Mouse (Mus musculus) heart, embryonic 16.5 days (tissue): ENCODE results near the gene Miip. TPM values are rescaled to one million over a fixed set of nuclear protein-coding genes. Genes with fewer than 3 reads are reported as not detected.
A peak's percentile ranks its signal among the peaks of the same experiment; 100 is the strongest.

ENCODE experiments used
- ATAC-seq: fragments of 200-750 bp; cut with Nextera tagmentation; replicated peaks from 2 replicates; pipeline ENCODE4 v1.8.0; 2017; ENCODE audit warnings: moderate number of reproducible peaks; ENCODE audit not compliant: insufficient read depth, low FRiP score; ENCODE audit errors: extremely low read depth
- H3K27ac ChIP-seq: fragments of 300-500 bp; sonication (generic); 2 replicates; pipeline ENCODE4 v1.5.1; 2014; ENCODE audit warnings: mild to moderate bottlenecking, low read length, control low read depth, moderate library complexity
- H3K27me3 ChIP-seq: fragments of 300-500 bp; sonication (generic); 2 replicates; pipeline ENCODE4 v1.6.1; 2014; ENCODE audit warnings: low read length, mixed read lengths; ENCODE audit not compliant: control insufficient read depth, insufficient read depth
- H3K36me3 ChIP-seq: fragments of 300-500 bp; sonication (generic); 2 replicates; pipeline ENCODE4 v1.6.1; 2014; ENCODE audit not compliant: control insufficient read depth, insufficient read depth
- H3K4me1 ChIP-seq: fragments of 300-500 bp; sonication (generic); 2 replicates; pipeline ENCODE4 v1.6.1; 2014; ENCODE audit warnings: low read length, mixed read lengths; ENCODE audit not compliant: control insufficient read depth, insufficient read depth
- H3K4me2 ChIP-seq: fragments of 300-500 bp; sonication (generic); 2 replicates; pipeline ENCODE4 v1.6.1; 2014; ENCODE audit warnings: low read depth, mild to moderate bottlenecking, control low read depth, low read length
- H3K4me3 ChIP-seq: fragments of 300-500 bp; sonication (generic); 2 replicates; pipeline ENCODE4 v1.5.1; 2014; ENCODE audit warnings: mild to moderate bottlenecking, control low read depth, low read length
- H3K9ac ChIP-seq: fragments of 300-500 bp; sonication (generic); 2 replicates; pipeline ENCODE4 v1.6.1; 2014; ENCODE audit warnings: low read length, control low read depth
- H3K9me3 ChIP-seq: fragments of 300-500 bp; sonication (generic); replicated peaks from 2 replicates; pipeline ENCODE4 v1.6.1; 2016; ENCODE audit warnings: low read length; ENCODE audit not compliant: control insufficient read depth
- WGBS: fragments of 180-500 bp; shearing (Covaris S2); extraction: QIAGEN DNeasy Blood & Tissue Kit; methylation state at CpG from one replicate; pipeline ENCODE4 v1.1.7; 2014; 5-methylcytosine and 5-hydroxymethylcytosine counted together
- polyA plus RNA-seq: library from polyadenylated mRNA; unstranded; fragments of >200 nt; fragmentation: Nextera tagmentation; extraction: Ambion mirVana; gene quantifications from 2 replicates; pipeline ENCODE4 v1.2.1, GENCODE M21; 2015

The Miip gene
- polyA plus RNA-seq, 1 experiment from 2014 or later, result 33.9 TPM

DNA sequence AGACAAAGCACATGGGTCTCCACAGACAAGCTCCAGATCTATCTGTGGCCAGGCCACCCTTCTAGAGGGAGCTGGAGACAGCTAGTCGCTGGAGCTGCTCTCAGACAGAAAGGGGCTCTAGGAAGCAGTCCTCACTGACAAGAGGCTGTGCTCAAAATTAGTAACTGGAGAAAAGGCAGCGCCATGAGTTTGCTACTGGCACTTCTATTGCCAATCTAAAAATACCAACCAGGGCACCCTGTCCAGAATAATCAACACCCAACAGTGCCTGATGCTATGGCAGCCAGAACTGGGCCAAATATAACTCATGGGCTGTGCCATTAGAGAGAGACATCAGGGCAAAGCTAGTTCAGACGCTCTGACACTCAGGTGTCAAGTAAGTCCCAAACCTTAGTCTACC lies 28.7 kb upstream of the Miip start:
- no peaks in the 10 kb centered on the region for H3K27me3 ChIP-seq
- H3K36me3 ChIP-seq, result peaks cover 61% of the 10 kb centered on the region
- 43% methylated on average over 3 of the region's 3 CpGs for WGBS
- peak overlapping the region; percentile 60 for H3K9ac ChIP-seq
- H3K4me1 ChIP-seq, result peaks cover 53% of the 10 kb centered on the region
- H3K4me2 ChIP-seq, result peak overlapping the region; percentile 36
- ATAC-seq, result peak; percentile 81
- no peak overlapping the region for H3K4me3 ChIP-seq
- no peaks in the 10 kb centered on the region for H3K9me3 ChIP-seq
- H3K27ac ChIP-seq, result peak overlapping the region; percentile 98

DNA sequence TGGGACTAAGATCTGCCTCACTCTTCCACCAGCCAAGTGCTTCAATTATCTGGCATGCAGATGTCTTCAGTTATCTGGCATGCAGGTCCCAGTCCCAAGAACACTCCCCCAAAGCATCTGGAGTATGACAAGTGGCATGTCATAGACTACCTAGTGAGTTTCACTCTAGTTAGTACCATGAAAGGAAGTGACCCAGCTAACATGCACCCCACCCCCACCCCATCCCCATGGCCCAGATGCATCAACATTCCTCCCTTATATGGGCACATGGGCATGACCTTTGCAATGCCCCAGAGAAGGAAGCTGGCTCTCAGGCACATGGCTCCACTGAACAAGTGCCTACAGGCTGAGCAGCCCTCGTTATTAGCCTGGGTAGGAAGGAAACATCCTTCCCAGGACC lies 27.8 kb upstream of the Miip start:
- Histone ChIP-seq H3K27me3 (no peaks in the 10 kb centered on the region), H3K4me2 (peak overlapping the region; percentile 6; the same call in 1 of the 2 replicates), H3K9ac (peak overlapping the region; percentile 66), H3K4me1 (peaks cover 51% of the 10 kb centered on the region), H3K36me3 (peaks cover 65% of the 10 kb centered on the region), H3K27ac (peak overlapping the region; percentile 98), H3K9me3 (no peaks in the 10 kb centered on the region), H3K4me3 (no peak overlapping the region)
- ATAC-seq, result peak; percentile 67
- 21% methylated on average over 1 of the region's 1 CpGs for WGBS

- Histone ChIP-seq H3K9me3 (no peaks in the 10 kb centered on the region), H3K27me3 (no peaks in the 10 kb centered on the region), H3K4me3 (no peak overlapping the region), H3K4me1 (peaks cover 47% of the 10 kb centered on the region), H3K27ac (peak overlapping the region; percentile 98), H3K4me2 (peak overlapping the region; percentile 6; the same call in 1 of the 2 replicates), H3K36me3 (peaks cover 69% of the 10 kb centered on the region), H3K9ac (peak overlapping the region; percentile 66)
- 57% methylated on average over 4 of the region's 4 CpGs for WGBS
- 0 out of 2 replicates have a peak, but pooled peaks have one; percentile 2 for ATAC-seq
These were observed 27.3 kb upstream of the Miip start for GRCm38 (mm10) chr4:147895815-147896330.

GRCm38 (mm10) chr4:147890341-147890740 lies 21.7 kb upstream of the Miip start:
- 58% methylated on average over 6 of the region's 6 CpGs for WGBS
- ATAC-seq, result peak; percentile 29; the same call in 1 of the 2 replicates
- H3K9ac ChIP-seq, result no peak overlapping the region

DNA sequence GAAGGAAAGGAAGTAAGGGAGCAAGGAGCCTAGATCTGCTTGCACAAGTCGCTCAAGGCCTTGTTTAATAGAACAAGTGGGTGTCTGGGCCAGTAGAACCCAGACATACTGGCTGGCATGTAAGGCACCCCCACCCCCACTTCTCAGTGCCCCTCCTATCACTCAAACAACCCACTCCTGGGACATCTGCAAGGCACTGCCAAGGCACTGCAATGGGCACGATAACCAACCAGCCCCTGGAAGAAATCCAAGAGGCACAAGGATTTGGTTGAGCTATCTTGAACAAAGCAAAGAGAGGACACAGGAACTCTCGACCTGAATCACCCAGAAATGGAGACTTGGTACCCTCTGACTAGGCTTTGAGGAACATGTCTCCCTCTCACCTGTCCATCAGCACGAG lies 19.6 kb upstream of the Miip start:
- Histone ChIP-seq H3K4me3 (no peak overlapping the region), H3K9ac (no peak overlapping the region), H3K4me1 (no peaks in the 10 kb centered on the region), H3K9me3 (no peaks in the 10 kb centered on the region), H3K27ac (no peak overlapping the region), H3K36me3 (peaks cover 85% of the 10 kb centered on the region), H3K27me3 (no peaks in the 10 kb centered on the region), H3K4me2 (no peak overlapping the region)
- WGBS, result 89% methylated on average over 4 of the region's 4 CpGs
- no peak for ATAC-seq

More at GRCm38 (mm10) chr4:147890341-147890740, 21.7 kb upstream of the Miip start:
- Histone ChIP-seq H3K36me3 (peaks cover 81% of the 10 kb centered on the region), H3K4me3 (no peak overlapping the region), H3K9me3 (no peaks in the 10 kb centered on the region), H3K27me3 (no peaks in the 10 kb centered on the region), H3K27ac (peak overlapping the region; percentile 28; the same call in 1 of the 2 replicates), H3K4me2 (no peak overlapping the region), H3K4me1 (peaks cover 3% of the 10 kb centered on the region; the same call in 1 of the 2 replicates)

- no peak overlapping the region for H3K27ac ChIP-seq
- H3K4me2 ChIP-seq, result no peak overlapping the region
- no peaks in the 10 kb centered on the region for H3K9me3 ChIP-seq
- no peak for ATAC-seq
- H3K36me3 ChIP-seq, result peaks cover 88% of the 10 kb centered on the region
- H3K4me3 ChIP-seq, result no peak overlapping the region
- no peaks in the 10 kb centered on the region for H3K4me1 ChIP-seq
- H3K9ac ChIP-seq, result no peak overlapping the region
- 91% methylated on average over 7 of the region's 7 CpGs for WGBS
- H3K27me3 ChIP-seq, result no peaks in the 10 kb centered on the region
These were observed 18.7 kb upstream of the Miip start for GRCm38 (mm10) chr4:147887277-147887676.

DNA sequence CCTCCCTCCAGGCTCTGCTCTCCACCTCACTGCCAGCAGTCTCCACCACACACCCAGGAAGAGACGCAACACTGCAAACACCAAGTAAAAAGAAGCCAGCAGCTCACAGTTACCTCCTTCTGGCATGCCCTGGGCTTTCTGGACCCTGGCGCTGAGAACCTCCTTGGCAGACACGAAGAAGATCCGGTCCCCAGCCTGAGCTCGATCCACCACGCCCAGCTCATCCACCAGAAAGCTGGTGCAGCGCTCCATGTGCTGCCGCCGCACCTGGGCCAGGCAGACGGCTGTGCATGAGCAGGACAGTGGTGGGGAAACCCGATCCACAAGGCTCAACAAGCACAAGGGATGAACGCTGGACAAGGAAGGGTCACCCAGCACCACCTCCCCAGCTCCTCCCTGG lies 17.5 kb upstream of the Miip start:
- H3K36me3 ChIP-seq, result peaks cover 92% of the 10 kb centered on the region
- no peaks in the 10 kb centered on the region for H3K27me3 ChIP-seq
- no peak for ATAC-seq
- 95% methylated on average over 12 of the region's 12 CpGs for WGBS
- H3K4me1 ChIP-seq, result no peaks in the 10 kb centered on the region
- no peak overlapping the region for H3K27ac ChIP-seq
- H3K4me3 ChIP-seq, result no peak overlapping the region
- H3K9ac ChIP-seq, result no peak overlapping the region
- no peaks in the 10 kb centered on the region for H3K9me3 ChIP-seq
- H3K4me2 ChIP-seq, result no peak overlapping the region

DNA sequence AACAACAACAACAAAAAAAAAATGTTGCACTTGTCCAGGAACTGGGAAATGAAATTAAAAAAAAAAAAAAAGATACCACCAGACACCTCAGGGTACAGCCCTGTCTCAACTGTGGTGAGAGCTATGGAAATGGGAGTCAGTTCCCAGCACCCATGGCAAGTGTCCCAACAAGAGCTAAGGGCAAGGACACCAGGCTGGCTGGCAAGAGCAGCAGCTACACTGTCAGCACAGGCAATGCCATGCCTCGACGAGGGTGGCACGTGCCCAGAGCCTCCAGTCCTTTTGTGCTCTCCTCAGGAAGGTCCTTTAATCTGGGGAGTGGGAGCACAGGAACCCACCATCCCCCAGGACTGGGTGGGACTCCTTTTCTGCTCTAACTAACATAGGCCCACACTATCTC lies 15.5 kb upstream of the Miip start:
- no peaks in the 10 kb centered on the region for H3K9me3 ChIP-seq
- H3K4me2 ChIP-seq, result no peak overlapping the region
- H3K9ac ChIP-seq, result no peak overlapping the region
- H3K27me3 ChIP-seq, result no peaks in the 10 kb centered on the region
- peaks cover 94% of the 10 kb centered on the region for H3K36me3 ChIP-seq
- no peak overlapping the region for H3K4me3 ChIP-seq
- H3K27ac ChIP-seq, result no peak overlapping the region
- ATAC-seq, result no peak
- H3K4me1 ChIP-seq, result no peaks in the 10 kb centered on the region
- WGBS, result 91% methylated on average over 3 of the region's 3 CpGs

DNA sequence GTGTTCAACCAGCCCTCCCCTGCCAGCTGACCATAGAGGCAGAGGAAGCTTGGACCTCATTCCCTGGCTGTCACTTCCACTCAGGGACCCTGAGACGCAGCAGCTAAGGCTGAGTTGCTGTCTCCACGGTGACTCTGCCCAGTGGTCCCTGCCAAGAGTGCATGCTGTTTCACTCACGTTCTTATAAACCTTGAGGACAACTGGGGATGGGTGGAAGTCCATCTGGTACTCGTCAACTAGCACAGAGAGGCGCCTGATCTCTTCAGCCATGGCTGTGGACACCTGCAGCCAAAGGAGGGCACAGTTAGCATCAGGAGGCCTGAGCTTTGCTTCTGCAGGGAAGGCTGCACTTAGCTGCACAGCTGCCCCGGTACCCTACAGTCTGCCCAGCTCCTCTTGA lies 14.4 kb upstream of the Miip start:
- Histone ChIP-seq H3K9ac (no peak overlapping the region), H3K4me2 (no peak overlapping the region), H3K9me3 (no peaks in the 10 kb centered on the region), H3K4me1 (no peaks in the 10 kb centered on the region), H3K27ac (no peak overlapping the region), H3K4me3 (no peak overlapping the region), H3K36me3 (peaks cover 94% of the 10 kb centered on the region), H3K27me3 (no peaks in the 10 kb centered on the region)
- ATAC-seq, result no peak; the same call in 1 of the 2 replicates
- 61% methylated on average over 6 of the region's 6 CpGs for WGBS
